Mouse (Mus musculus) liver, embryonic 14.5 days (tissue): ENCODE results near the gene Hacd2. TPM values are rescaled to one million over a fixed set of nuclear protein-coding genes. Genes with fewer than 3 reads are reported as not detected.

Experiments used
- ATAC-seq: fragments of 200-750 bp; cut with Nextera tagmentation; 2 replicates; pipeline ENCODE4 v1.8.0; 2017; ENCODE audit warnings: moderate number of reproducible peaks, mild to moderate bottlenecking, moderate library complexity; ENCODE audit not compliant: insufficient read depth
- DNase-seq, 3 experiments: peaks; one replicate each; pipeline ENCODE4 v3.0.0-alpha.2; 2012 to 2013; ENCODE audit warnings: low read depth in 3 of 3, low spot score in 3 of 3
- H3K27ac ChIP-seq: fragments of 300-500 bp; sonication (generic); 2 replicates; pipeline ENCODE4 v1.5.1; 2014; ENCODE audit warnings: moderate library complexity, mild to moderate bottlenecking, control low read depth, inconsistent platforms
- H3K27me3 ChIP-seq: fragments of 300-500 bp; sonication (generic); 2 replicates; pipeline ENCODE4 v1.6.1; 2014; ENCODE audit warnings: mild to moderate bottlenecking, low read length, moderate library complexity; ENCODE audit not compliant: control insufficient read depth, insufficient read depth
- H3K36me3 ChIP-seq: fragments of 300-500 bp; sonication (generic); replicated peaks from 2 replicates; pipeline ENCODE4 v1.6.1; 2014; ENCODE audit warnings: low read depth; ENCODE audit not compliant: control insufficient read depth, insufficient read depth
- H3K4me1 ChIP-seq, 2 experiments: fragments of 200-500 bp in 1 of 2; fragments of 300-500 bp in 1 of 2; sonication (generic) in 1 of 2; replicated peaks; 2 replicates each; pipeline ENCODE4 v1.6.1; 2012 to 2014; ENCODE audit warnings: antibody characterized with exemption in 1 of 2, inconsistent platforms in 1 of 2, low read length in 1 of 2; ENCODE audit not compliant: control insufficient read depth in 2 of 2, insufficient read depth in 2 of 2
- H3K4me2 ChIP-seq: fragments of 300-500 bp; sonication (generic); 2 replicates; pipeline ENCODE4 v1.6.1; 2014; ENCODE audit warnings: low read depth, mild to moderate bottlenecking, control low read depth, moderate library complexity
- H3K4me3 ChIP-seq, 2 experiments: fragments of 200-500 bp in 1 of 2; fragments of 300-500 bp in 1 of 2; sonication (generic) in 1 of 2; 2 replicates each; pipeline ENCODE4 v1.5.1; 2012 to 2014; ENCODE audit warnings: low read depth in 2 of 2, low read length in 2 of 2, mild to moderate bottlenecking in 2 of 2, control low read depth in 1 of 2, inconsistent platforms in 1 of 2, moderate library complexity in 1 of 2; ENCODE audit not compliant: insufficient read depth in 1 of 2
- H3K9ac ChIP-seq: fragments of 300-500 bp; sonication (generic); replicated peaks from 2 replicates; pipeline ENCODE4 v1.6.1; 2014; ENCODE audit warnings: mild to moderate bottlenecking, control low read depth, moderate library complexity
- H3K9me3 ChIP-seq: fragments of 300-500 bp; sonication (generic); 2 replicates; pipeline ENCODE4 v1.6.1; 2016; ENCODE audit warnings: low read length, mixed read lengths; ENCODE audit not compliant: control insufficient read depth
- CTCF ChIP-seq: IDR thresholded peaks from 2 replicates; pipeline ENCODE4 v1.5.1; 2016; ENCODE audit warnings: antibody characterized with exemption, low read depth, control low read depth
- EP300 ChIP-seq: IDR thresholded peaks from 2 replicates; pipeline ENCODE4 v1.6.1; 2016; ENCODE audit warnings: antibody characterized with exemption, low read depth
- WGBS: fragments of 180-500 bp; shearing (Covaris S2); extraction: QIAGEN DNeasy Blood & Tissue Kit; methylation state at CpG from one replicate; pipeline ENCODE4 v1.1.7; 2014; ENCODE audit not compliant: insufficient replicate concordance; 5-methylcytosine and 5-hydroxymethylcytosine counted together
- polyA plus RNA-seq, 2 experiments: library from polyadenylated mRNA; depleted of rRNA in 1 of 2; stranded (reverse) in 1 of 2; unstranded in 1 of 2; fragments of >200 nt; fragmentation: Nextera tagmentation in 1 of 2; extraction: Ambion mirVana in 1 of 2; gene quantifications; 2 replicates each; pipeline versions ENCODE4 v1.2.1 to v1.2.3; 2012 to 2014

Hacd2 gene
- polyA plus RNA-seq, 2 experiments = 33.4 to 55.5 TPM

DNA sequence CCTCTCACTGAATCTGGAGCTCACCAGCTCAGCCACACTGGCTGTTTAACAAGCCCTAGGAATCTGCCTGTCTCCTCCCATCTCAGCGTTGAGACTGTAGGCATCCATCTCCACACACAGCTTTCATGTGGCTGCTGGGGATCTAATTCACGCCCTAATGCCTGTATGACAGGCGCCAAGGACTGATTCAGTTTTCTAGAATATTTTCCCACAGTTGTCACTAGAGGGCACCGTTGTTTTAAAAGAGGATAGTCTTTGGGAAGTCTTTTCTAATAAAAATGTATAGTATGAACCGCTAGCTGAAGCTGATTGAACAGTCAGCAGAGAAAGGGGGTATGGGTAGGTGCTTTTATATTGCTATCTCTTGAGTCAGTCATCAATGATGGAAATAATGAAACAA lies 34.1 kb downstream of the Hacd2 start:
- H3K9me3 ChIP-seq = no peaks in the 10 kb centered on the region
- TF ChIP-seq EP300 (no peak), CTCF (peak; percentile 36)
- peak; percentile 35 to 47 (median 42) for DNase-seq
- 27% methylated on average over 5 of the region's 5 CpGs for WGBS
- H3K9ac ChIP-seq = no peak overlapping the region
- H3K36me3 ChIP-seq = no peaks in the 10 kb centered on the region
- peak; percentile 17; the same call in 1 of the 2 replicates for ATAC-seq
- H3K4me3 ChIP-seq = no peak overlapping the region
- H3K27me3 ChIP-seq = no peaks in the 10 kb centered on the region
- H3K4me2 ChIP-seq = no peak overlapping the region
- H3K27ac ChIP-seq = no peak overlapping the region
- H3K4me1 ChIP-seq = peaks cover 18 to 33% of the 10 kb centered on the region in 2 experiments

- Histone ChIP-seq H3K4me2 (no peak overlapping the region), H3K9ac (no peak overlapping the region), H3K27me3 (no peaks in the 10 kb centered on the region), H3K4me3 (no peak overlapping the region), H3K36me3 (no peaks in the 10 kb centered on the region), H3K9me3 (no peaks in the 10 kb centered on the region), H3K27ac (no peak overlapping the region), H3K4me1 (peaks cover 18 to 33% of the 10 kb centered on the region in 2 experiments)
- no peak for DNase-seq
- ATAC-seq = no peak
- TF ChIP-seq EP300 = no peak
- no peak for TF ChIP-seq CTCF
- WGBS = 75% methylated on average over 3 of the region's 3 CpGs
Measured at GRCm38 (mm10) chr16:35056786-35057185, 34.6 kb downstream of the Hacd2 start.

GRCm38 (mm10) chr16:35061017-35061416 lies 38.8 kb downstream of the Hacd2 start:
- Histone ChIP-seq H3K36me3 (peaks cover 2% of the 10 kb centered on the region; the same call in 1 of the 2 replicates), H3K4me1 (peaks cover 0 to 3% of the 10 kb centered on the region in 2 experiments; a peak in 3 of 4 replicates), H3K27ac (no peak overlapping the region), H3K9me3 (no peaks in the 10 kb centered on the region), H3K4me2 (no peak overlapping the region), H3K27me3 (no peaks in the 10 kb centered on the region), H3K4me3 (no peak overlapping the region), H3K9ac (no peak overlapping the region)
- DNase-seq (no peak), ATAC-seq (no peak)
- no peak for TF ChIP-seq EP300
- peak; percentile 26; the same call in 1 of the 2 replicates for TF ChIP-seq CTCF
- 55% methylated on average over 2 of the region's 2 CpGs for WGBS

DNA sequence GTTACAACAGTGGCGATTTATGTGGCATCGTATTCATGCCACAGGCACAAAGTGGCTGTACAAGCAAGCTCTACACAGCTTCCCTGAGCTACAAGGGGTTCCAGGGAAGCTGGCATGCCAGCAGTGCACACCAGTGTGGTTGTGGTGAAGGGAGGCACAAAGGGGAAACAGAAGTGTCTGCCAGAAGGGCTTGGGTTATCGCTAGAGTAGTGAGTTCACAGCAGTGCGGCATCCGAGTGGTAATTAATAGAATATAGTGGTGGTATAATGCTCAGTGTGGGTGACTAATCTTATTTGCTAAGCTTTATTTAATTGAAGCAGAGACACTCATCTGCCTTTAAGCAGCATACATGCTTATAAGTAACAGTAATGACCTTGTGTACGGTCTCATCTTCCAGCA lies 43.5 kb downstream of the Hacd2 start:
- H3K36me3 ChIP-seq = peaks cover 2% of the 10 kb centered on the region; the same call in 1 of the 2 replicates
- no peak for DNase-seq
- no peak for ATAC-seq
- no peak overlapping the region for H3K9ac ChIP-seq
- TF ChIP-seq EP300 (no peak), CTCF (no peak)
- no peaks in the 10 kb centered on the region for H3K27me3 ChIP-seq
- H3K27ac ChIP-seq = no peak overlapping the region
- WGBS = 79% methylated on average over 6 of the region's 6 CpGs
- no peaks in the 10 kb centered on the region for H3K9me3 ChIP-seq
- no peaks in the 10 kb centered on the region for H3K4me1 ChIP-seq
- no peak overlapping the region for H3K4me3 ChIP-seq
- no peak overlapping the region for H3K4me2 ChIP-seq

- TF ChIP-seq CTCF = no peak
- TF ChIP-seq EP300 = no peak
- Histone ChIP-seq H3K36me3 (peaks cover 2% of the 10 kb centered on the region; the same call in 1 of the 2 replicates), H3K4me1 (no peaks in the 10 kb centered on the region), H3K4me3 (no peak overlapping the region), H3K27me3 (no peaks in the 10 kb centered on the region), H3K9ac (no peak overlapping the region), H3K4me2 (no peak overlapping the region), H3K9me3 (no peaks in the 10 kb centered on the region), H3K27ac (no peak overlapping the region)
- DNase-seq = no peak
- 78% methylated on average over 8 of the region's 8 CpGs for WGBS
- ATAC-seq = no peak
Measured at GRCm38 (mm10) chr16:35067095-35067494, 44.9 kb downstream of the Hacd2 start.
